Mouse (Mus musculus) activated CD4-positive, CD25-positive, alpha-beta regulatory T cell, adult 4 months (primary cell): ENCODE results near the gene Bckdha. TPM values are rescaled to one million over a fixed set of nuclear protein-coding genes. Genes with fewer than 3 reads are reported as not detected.

Experiments
- ATAC-seq: one replicate; pipeline ENCODE4 v1.8.0; 2017
- polyA plus RNA-seq, 2 experiments: library from polyadenylated mRNA; unstranded; fragments of 100-300 nt; shearing (Covaris generic); gene quantifications; one replicate each; pipeline ENCODE4 v1.2.1; 2017

Gene Bckdha
- polyA plus RNA-seq: 10 to 100 TPM; 15.3 to 15.8 TPM

- ATAC-seq: peak; percentile 99
These were observed at the start of gene Bckdha, which contains the start of gene Exosc5 for GRCm38 (mm10) chr7:25658657-25659472. Bckdha (minus strand) TSS chr7:25658981. Exosc5 (plus strand) TSS chr7:25659164.

DNA sequence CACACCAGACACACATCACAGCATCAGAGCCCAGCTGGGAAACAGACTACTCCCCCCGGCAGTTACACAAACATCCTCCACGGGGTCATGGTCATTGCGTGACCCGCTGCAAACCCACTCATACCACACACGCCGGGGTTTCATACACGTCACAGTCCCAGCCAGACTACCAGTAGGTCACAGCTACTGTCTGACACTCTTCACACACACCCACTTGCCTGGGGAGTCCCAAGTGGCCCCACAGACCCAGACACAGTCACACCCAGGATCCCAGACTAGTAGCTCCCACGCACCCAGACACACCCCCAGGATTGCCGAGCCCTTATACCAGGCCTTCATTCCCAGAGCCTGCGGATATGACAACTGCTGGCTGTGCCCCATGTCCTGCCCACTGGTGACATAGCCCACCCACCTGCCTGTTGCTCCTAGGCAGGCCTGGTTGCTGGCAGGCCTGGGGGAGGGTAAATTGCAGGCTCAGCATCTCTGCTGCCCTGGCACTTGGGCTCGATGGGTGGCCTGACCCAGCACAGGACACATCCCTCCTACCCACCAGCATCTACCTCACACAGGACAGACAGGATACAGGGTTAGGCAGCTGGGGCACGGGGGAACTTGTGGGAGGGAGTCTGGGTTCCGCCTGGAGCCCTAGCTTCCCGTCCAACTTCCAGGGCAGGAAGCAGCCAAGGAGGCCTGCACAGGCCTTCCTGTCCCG is 49.0 kb upstream of the Bckdha start:
- ATAC-seq: peak; percentile 46

- no peak for ATAC-seq
These were observed 47.9 kb upstream of the Bckdha start for GRCm38 (mm10) chr7:25706578-25707170.

GRCm38 (mm10) chr7:25705801-25706251 is 47.0 kb upstream of the Bckdha start:
- ATAC-seq: no peak

- ATAC-seq: no peak
These were observed 46.1 kb upstream of the Bckdha start for GRCm38 (mm10) chr7:25704716-25705364.

DNA sequence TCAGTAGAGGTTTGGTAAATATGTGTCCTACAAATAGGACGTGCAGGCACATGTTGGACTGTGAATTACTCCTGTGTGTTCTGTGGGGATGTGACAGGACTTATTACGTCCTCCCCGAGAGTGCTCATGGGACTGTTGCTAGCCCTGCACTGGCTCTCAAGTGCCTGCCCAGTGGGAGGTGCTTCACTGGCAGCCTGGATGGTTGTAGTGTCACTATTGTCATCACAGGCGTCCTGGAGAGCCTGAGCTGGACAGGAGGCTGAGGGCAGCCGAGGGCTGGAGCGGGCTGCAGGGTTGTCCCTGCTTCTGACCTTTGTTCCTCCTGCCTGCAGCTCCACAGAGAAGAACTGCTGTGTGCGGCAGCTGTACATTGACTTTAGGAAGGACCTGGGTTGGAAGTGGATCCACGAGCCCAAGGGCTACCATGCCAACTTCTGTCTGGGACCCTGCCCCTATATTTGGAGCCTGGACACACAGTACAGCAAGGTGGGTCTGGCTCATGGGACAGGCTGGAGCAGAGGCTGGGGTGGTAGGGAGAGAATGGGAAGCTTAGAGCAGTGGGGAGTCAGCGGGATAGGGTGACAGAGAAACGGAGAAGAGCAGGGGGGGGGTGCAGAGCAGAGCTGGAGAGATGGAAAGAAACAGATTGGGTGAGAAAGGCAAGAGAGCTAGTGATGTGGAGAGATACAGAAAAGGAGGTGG is 45.2 kb upstream of the Bckdha start:
- ATAC-seq: no peak

- ATAC-seq: no peak
These were observed 43.6 kb upstream of the Bckdha start for GRCm38 (mm10) chr7:25702350-25702749.

DNA sequence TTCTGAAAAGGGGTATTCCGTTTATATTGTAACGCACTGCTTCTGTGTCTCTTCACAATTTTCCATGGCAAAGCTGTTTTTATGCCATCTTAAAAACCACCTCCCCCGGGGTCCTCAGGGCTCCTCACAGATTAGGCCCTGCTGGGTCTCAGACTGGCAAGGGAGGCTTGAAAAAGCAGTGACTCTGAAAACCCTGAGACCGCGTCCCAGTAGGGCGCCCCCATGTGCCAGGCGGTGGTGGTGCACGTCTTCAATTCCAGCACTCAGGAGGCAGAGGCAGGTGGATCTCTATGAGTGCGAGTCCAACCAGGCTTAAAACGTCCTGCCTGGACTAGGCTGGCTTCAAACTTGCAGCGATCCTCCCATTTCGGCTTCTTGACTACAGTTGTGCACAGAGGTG is 42.0 kb upstream of the Bckdha start:
- ATAC-seq: no peak

- ATAC-seq: no peak
These were observed 41.1 kb upstream of the Bckdha start for GRCm38 (mm10) chr7:25699851-25700250.

- ATAC-seq: no peak
These were observed 35.3 kb upstream of the Bckdha start for GRCm38 (mm10) chr7:25694104-25694503.

- no peak for ATAC-seq
These were observed 31.3 kb upstream of the Bckdha start for GRCm38 (mm10) chr7:25690051-25690450.

DNA sequence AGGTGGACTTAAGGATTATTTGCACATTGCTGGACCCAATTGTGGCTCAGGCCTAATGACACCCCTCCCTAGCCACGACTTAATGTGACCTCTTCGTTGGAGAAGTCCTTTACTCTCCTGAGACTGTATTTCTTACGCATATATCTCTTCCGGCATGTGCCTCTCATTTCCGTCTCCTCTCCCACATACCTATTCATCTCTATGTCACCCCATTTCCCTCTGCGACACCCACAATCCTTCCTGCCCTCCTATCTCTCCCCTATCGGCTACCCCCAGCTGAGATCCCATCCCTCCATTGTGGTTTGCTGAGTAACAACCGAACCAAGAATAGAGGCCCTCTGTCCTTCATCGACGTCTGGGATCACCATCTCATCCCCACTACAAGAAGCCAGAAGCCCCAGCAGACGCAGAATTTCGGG is 30.8 kb upstream of the Bckdha start:
- ATAC-seq: peak; percentile 36

GRCm38 (mm10) chr7:25688810-25689586 is 30.2 kb upstream of the Bckdha start:
- ATAC-seq: peak; percentile 58

DNA sequence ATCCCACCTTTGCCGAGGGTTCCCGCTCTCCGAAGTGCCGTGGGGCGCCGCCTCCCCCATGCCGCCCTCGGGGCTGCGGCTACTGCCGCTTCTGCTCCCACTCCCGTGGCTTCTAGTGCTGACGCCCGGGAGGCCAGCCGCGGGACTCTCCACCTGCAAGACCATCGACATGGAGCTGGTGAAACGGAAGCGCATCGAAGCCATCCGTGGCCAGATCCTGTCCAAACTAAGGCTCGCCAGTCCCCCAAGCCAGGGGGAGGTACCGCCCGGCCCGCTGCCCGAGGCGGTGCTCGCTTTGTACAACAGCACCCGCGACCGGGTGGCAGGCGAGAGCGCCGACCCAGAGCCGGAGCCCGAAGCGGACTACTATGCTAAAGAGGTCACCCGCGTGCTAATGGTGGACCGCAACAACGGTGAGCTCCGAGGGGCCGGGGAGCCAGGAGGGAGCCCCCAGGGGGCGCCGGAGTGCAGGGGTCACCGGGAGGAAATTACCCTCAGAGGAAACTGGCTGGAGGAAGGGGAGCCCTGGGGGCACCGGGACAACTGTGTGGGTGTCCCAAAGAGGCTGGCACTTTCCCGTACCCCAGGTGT is 29.1 kb upstream of the Bckdha start:
- ATAC-seq: no peak

- peak; percentile 6 for ATAC-seq
These were observed 28.1 kb upstream of the Bckdha start, which contains the start of gene Tgfb1 for GRCm38 (mm10) chr7:25686680-25687531. Tgfb1 (plus strand) TSS chr7:25687002.

DNA sequence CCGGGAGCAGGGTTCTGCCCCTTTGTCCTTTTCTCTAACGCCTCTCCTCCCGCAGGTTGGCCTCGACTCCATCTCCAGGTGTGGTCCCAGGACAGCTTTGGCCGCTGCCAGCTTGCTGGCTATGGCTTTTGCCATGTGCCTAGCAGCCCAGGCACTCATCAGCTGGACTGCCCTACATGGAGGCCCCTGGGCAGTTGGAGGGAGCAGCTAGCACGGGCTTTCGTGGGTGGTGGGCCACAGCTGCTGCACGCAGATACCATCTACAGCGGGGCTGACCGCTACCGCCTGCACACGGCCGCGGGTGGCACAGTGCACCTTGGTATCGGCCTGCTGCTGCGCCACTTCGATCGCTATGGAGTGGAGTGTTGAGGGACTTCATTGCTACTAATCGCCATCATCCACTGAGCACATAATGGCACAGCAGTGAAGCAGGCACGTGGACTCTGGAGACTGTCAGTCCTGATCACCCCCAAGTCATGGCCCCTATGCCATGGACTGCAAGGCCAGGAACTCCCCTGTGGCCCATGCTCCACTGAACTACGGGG is 27.2 kb upstream of the Bckdha start:
- no peak for ATAC-seq

DNA sequence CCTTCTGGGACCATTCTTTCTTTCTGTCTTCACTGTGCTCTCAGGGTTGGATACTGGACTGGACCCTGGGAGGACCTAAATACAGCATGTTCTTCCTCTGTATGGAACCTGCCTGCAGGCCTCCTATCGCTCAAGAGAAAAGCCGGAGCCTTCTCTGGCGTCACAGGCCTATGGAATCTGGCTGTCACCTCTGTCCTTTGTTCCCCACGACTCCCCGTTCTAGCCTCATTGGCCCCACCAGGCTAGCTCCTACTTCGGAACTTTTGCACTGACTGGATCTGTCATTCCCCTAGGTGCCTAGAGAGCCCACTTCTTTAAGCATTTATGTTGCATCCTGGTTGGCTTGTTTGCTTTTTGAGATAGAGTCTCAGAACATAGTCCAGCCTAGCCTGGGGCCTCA is 25.9 kb upstream of the Bckdha start:
- no peak for ATAC-seq

- peak; percentile 55 for ATAC-seq
These were observed 24.8 kb upstream of the Bckdha start for GRCm38 (mm10) chr7:25683474-25684180.
